Mouse (Mus musculus): ENCODE results near the gene Npsr1.

DNA sequence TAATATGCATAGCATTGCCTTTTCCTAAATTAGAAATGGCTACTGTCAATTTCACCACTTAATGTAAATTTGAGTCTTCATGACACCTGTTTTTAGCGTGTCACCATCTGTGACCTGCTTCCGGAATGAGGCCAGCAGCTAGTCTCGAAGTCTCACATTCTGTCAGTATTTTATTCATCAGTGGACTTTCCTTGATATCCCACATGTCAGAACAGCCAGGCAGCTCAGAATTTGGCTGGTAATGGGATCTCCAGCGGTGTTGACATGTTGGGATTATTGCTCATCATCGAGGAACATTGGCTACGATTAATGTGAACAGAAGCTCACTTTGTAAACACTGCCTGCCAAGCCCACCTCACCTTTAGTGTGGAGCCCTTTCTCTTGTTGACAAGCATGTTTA, 205.1 kb downstream of the Npsr1 start:
- no peak for TF ChIP-seq EP300 (IDR thresholded peaks at IDR 0.05; ENCODE audit: low read depth)
- TF ChIP-seq CTCF (IDR thresholded peaks at IDR 0.05; ENCODE audit: low read depth) = no peak
